Mouse (Mus musculus) retina, adult 2 months (tissue): ENCODE measurements around the gene Crybg3.
"Not testable (repeated sequence)": the region's sequence is repeated elsewhere in the genome, so short reads cannot be mapped to it uniquely, and the experiment has no call there.

ENCODE experiments used
- DNase-seq: peaks from one replicate; pipeline ENCODE4 v3.0.0-alpha.2; 2012; ENCODE audit warnings: low read depth, low spot score

Crybg3 gene

DNA sequence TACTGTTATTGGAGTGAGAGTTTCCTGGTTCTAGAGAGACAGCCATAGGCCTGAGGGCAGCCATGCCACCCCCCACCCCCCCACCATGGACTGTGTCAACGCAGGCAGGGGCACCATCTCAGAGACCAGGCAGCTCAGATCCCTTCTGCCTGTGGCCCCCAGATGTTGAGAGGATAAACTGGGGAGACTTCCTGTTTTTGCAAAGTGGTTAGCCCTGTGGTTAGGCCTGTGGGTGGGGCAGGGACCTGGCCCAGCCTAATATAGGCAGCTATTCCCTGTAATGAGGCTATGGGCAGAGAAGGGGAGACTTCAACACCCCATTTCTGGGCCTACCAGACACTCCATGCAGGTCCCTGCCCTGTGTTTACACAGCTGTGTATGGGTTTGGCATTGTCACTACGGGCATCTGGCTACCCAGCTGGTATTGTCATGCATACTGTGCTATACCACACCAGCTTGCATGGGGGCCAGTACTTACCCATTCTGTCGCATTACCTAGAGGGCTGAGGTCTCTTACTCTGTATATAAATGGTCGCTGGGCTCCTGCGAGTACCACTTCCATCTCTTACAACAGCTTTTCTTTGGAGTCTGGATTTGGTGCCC is 141.4 kb downstream of the Crybg3 start:
- not testable (repeated sequence) for DNase-seq

DNA sequence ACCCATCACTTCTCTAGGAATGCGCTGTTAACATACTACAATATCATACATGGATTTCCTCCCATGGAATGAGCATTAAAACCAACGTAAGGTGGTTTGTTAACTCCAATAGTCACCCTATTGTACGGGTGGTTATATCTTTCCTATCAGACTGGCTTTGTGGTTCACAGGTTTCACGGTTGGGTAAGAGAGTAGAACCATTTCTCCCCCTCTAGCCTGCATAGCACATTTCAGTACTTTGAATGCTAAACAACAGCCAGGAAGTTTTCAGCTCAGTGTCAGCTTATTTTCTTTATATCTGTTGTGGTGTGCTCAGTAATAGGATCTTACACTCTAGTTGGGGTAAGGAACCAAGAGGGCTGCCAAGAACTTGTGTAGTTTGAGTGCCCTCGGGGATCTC is 149.0 kb downstream of the Crybg3 start:
- no peak for DNase-seq

DNA sequence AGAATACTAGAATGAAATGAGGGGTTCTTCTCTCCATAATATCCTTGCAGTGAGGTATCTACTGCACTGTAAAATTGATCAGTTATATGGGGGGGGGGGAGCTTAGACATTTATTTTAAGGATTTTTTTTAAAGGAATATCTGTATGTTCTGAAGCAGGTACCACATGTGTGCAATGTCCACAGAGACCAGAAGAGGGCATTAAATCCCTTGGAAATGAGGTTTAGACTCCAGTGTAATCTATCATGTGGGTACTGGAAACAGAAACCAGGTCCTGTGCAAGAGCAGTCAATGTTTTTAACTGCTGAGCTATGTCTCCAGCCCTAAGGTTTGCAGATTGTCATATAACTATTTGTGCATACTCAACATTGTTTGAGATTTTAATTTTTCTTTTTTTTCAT is 151.7 kb downstream of the Crybg3 start:
- DNase-seq: no peak

DNA sequence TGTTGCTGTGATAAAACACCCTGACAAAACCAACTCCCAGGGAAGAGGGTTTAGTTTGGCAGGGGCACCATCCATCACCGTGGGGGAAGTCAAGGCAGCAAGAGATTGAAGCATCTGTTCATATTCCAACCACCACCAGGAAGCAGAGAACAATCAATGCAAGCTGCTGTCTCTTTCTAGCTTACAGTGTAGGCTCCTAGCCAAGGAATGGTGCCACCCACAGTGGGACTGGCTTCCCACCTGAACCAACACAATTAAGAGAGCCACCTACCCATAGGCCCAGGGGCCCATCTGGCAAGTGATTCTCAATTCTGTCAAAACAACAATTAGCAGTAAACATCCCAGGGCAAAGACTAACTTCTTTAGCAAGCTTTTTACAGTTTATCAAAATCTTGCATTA is 152.6 kb downstream of the Crybg3 start:
- DNase-seq: no peak

DNA sequence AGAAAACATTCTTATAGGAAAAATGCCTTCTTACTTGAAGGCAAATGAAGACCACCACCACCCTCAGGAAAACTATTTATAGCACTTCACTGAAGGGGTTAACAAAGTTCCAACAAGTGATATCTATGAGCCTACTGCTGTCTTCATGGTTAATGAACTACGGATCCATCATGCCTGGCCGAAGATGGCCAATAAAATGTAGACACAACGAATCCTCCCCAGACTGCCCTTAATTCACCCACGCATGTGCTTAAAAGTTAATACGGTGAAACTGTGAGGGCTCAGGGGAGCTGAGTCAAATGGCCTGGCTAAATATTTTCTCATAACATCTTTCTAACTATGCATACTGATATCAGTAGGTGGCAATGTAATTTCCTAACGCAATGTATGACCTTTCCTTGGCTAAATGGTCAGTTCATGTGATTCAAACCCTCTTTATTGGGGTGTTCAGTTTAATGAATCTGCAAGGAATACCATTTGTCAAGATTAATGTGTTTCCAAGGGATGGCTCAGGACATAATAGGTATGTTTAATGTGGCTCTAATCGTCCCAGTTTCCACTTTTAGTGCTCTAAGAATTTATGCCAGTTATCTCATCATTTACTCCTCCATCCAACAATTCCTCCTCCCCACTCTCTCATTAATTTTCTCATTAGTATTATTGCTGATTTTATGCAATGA is 155.8 kb downstream of the Crybg3 start:
- no peak for DNase-seq
